Mouse (Mus musculus): ENCODE data around the gene Dpp6.

Dpp6 gene

GRCm38 (mm10) chr5:26945169-26945920 lies 128.3 kb downstream of the Dpp6 start:
- no peak for DNase-seq (ENCODE audit: low spot score in 2 of 2)

- DNase-seq (ENCODE audit: low spot score in 2 of 2): no peak
These were observed 153.1 kb downstream of the Dpp6 start for GRCm38 (mm10) chr5:26969941-26970590.

- DNase-seq (ENCODE audit: low spot score in 2 of 2): no peak
These were observed 156.2 kb downstream of the Dpp6 start for GRCm38 (mm10) chr5:26973166-26973565.

- no peak for DNase-seq (ENCODE audit: low spot score in 2 of 2)
These were observed 162.3 kb downstream of the Dpp6 start for GRCm38 (mm10) chr5:26979348-26979747.

- no peak for DNase-seq (ENCODE audit: low spot score in 2 of 2)
These were observed 162.8 kb downstream of the Dpp6 start for GRCm38 (mm10) chr5:26979755-26980154.

GRCm38 (mm10) chr5:26985114-26985513 lies 168.1 kb downstream of the Dpp6 start:
- DNase-seq (ENCODE audit: low spot score in 2 of 2): no peak

GRCm38 (mm10) chr5:26991587-26991986 lies 174.6 kb downstream of the Dpp6 start:
- DNase-seq (ENCODE audit: low spot score in 2 of 2): no peak

GRCm38 (mm10) chr5:27003537-27003936 lies 186.5 kb downstream of the Dpp6 start:
- no peak for DNase-seq (ENCODE audit: low spot score in 2 of 2)

GRCm38 (mm10) chr5:27009157-27009556 lies 192.2 kb downstream of the Dpp6 start:
- DNase-seq (ENCODE audit: low spot score in 2 of 2): no peak

- no peak for DNase-seq (ENCODE audit: low spot score in 2 of 2)
These were observed 193.6 kb downstream of the Dpp6 start for GRCm38 (mm10) chr5:27010582-27010981.

- DNase-seq (ENCODE audit: low spot score in 2 of 2): no peak
These were observed 201.4 kb downstream of the Dpp6 start for GRCm38 (mm10) chr5:27018314-27018956.

- DNase-seq (ENCODE audit: low spot score in 2 of 2): no peak
These were observed 211.6 kb downstream of the Dpp6 start for GRCm38 (mm10) chr5:27028611-27029010.

GRCm38 (mm10) chr5:27029784-27030183 lies 212.8 kb downstream of the Dpp6 start:
- DNase-seq (ENCODE audit: low spot score in 2 of 2): no peak

GRCm38 (mm10) chr5:27034858-27035257 lies 217.9 kb downstream of the Dpp6 start:
- no peak for DNase-seq (ENCODE audit: low spot score in 2 of 2)

GRCm38 (mm10) chr5:27035291-27035690 lies 218.3 kb downstream of the Dpp6 start:
- no peak for DNase-seq (ENCODE audit: low spot score in 2 of 2)

GRCm38 (mm10) chr5:27035891-27036290 lies 218.9 kb downstream of the Dpp6 start:
- no peak for DNase-seq (ENCODE audit: low spot score in 2 of 2)

GRCm38 (mm10) chr5:27037796-27038195 lies 220.8 kb downstream of the Dpp6 start:
- DNase-seq (ENCODE audit: low spot score in 2 of 2): no peak

GRCm38 (mm10) chr5:27048167-27048566 lies 231.2 kb downstream of the Dpp6 start:
- no peak for DNase-seq (ENCODE audit: low spot score in 2 of 2)

GRCm38 (mm10) chr5:27048926-27049325 lies 231.9 kb downstream of the Dpp6 start:
- DNase-seq (ENCODE audit: low spot score in 2 of 2): no peak

- no peak for DNase-seq (ENCODE audit: low spot score in 2 of 2)
These were observed 232.5 kb downstream of the Dpp6 start for GRCm38 (mm10) chr5:27049341-27050091.

GRCm38 (mm10) chr5:27051250-27051649 lies 234.2 kb downstream of the Dpp6 start:
- DNase-seq (ENCODE audit: low spot score in 2 of 2): no peak

- DNase-seq (ENCODE audit: low spot score in 2 of 2): no peak
These were observed 235.4 kb downstream of the Dpp6 start for GRCm38 (mm10) chr5:27052441-27052840.

Data from spleen, postnatal 4 days (tissue).